Mouse (Mus musculus) liver, postnatal 0 days (tissue): ENCODE data around the gene Derl3. TPM values are rescaled to one million over a fixed set of nuclear protein-coding genes. Genes with fewer than 3 reads are reported as not detected.
"Not testable (repeated sequence)": the region's sequence is repeated elsewhere in the genome, so short reads cannot be mapped to it uniquely, and the experiment has no call there.

Experiments used
- ATAC-seq: fragments of 200-750 bp; cut with Nextera tagmentation; 2 replicates; pipeline ENCODE4 v1.8.0; 2017; ENCODE audit warnings: mild to moderate bottlenecking, moderate library complexity
- DNase-seq: peaks from one replicate; pipeline ENCODE4 v3.0.0-alpha.2; 2016
- H3K27ac ChIP-seq: fragments of 300-500 bp; sonication (generic); 2 replicates; pipeline ENCODE4 v1.5.1; 2014; ENCODE audit warnings: antibody characterized with exemption, moderate library complexity, mild to moderate bottlenecking, low read depth
- H3K27me3 ChIP-seq: fragments of 300-500 bp; sonication (generic); 2 replicates; pipeline ENCODE4 v1.6.1; 2014; ENCODE audit warnings: low read length, control low read depth, mixed read lengths; ENCODE audit not compliant: insufficient read depth
- H3K36me3 ChIP-seq: fragments of 300-500 bp; sonication (generic); replicated peaks from 2 replicates; pipeline ENCODE4 v1.6.1; 2014; ENCODE audit warnings: mild to moderate bottlenecking, control low read depth, low read length, moderate library complexity, mixed read lengths; ENCODE audit not compliant: insufficient read depth
- H3K4me1 ChIP-seq: fragments of 300-500 bp; sonication (generic); 2 replicates; pipeline ENCODE4 v1.6.1; 2014; ENCODE audit warnings: antibody characterized with exemption, mild to moderate bottlenecking, control low read depth; ENCODE audit not compliant: insufficient read depth
- H3K4me2 ChIP-seq: fragments of 300-500 bp; sonication (generic); 2 replicates; pipeline ENCODE4 v1.6.1; 2014; ENCODE audit warnings: low read depth, mild to moderate bottlenecking, low read length, moderate library complexity, mixed read lengths
- H3K4me3 ChIP-seq: fragments of 300-500 bp; sonication (generic); 2 replicates; pipeline ENCODE4 v1.5.1; 2014; ENCODE audit warnings: low read depth, low read length
- H3K9ac ChIP-seq: fragments of 300-500 bp; sonication (generic); replicated peaks from 2 replicates; pipeline ENCODE4 v1.6.1; 2014; ENCODE audit warnings: mild to moderate bottlenecking, moderate library complexity
- H3K9me3 ChIP-seq: fragments of 300-500 bp; sonication (generic); 2 replicates; pipeline ENCODE4 v1.6.1; 2016; ENCODE audit warnings: mild to moderate bottlenecking, control low read depth, low read length, mixed read lengths
- CTCF ChIP-seq: sonication (generic); IDR thresholded peaks from 2 replicates; pipeline ENCODE4 v1.5.1; 2016; ENCODE audit warnings: antibody characterized with exemption, low read depth
- EP300 ChIP-seq: IDR thresholded peaks from 2 replicates; pipeline ENCODE4 v1.6.1; 2016; ENCODE audit warnings: antibody characterized with exemption, low read depth, mild to moderate bottlenecking
- WGBS: fragments of 180-500 bp; shearing (Covaris S2); extraction: QIAGEN DNeasy Blood & Tissue Kit; methylation state at CpG from one replicate; pipeline ENCODE4 v1.1.7; 2014; ENCODE audit not compliant: insufficient replicate concordance; 5-methylcytosine and 5-hydroxymethylcytosine counted together
- polyA plus RNA-seq: library from polyadenylated mRNA; unstranded; fragments of >200 nt; fragmentation: Nextera tagmentation; extraction: Ambion mirVana; gene quantifications from 2 replicates; pipeline ENCODE4 v1.2.1, GENCODE M21; 2015

The Derl3 gene
- polyA plus RNA-seq, 1 experiment from 2014 or later = 0.52 TPM

DNA sequence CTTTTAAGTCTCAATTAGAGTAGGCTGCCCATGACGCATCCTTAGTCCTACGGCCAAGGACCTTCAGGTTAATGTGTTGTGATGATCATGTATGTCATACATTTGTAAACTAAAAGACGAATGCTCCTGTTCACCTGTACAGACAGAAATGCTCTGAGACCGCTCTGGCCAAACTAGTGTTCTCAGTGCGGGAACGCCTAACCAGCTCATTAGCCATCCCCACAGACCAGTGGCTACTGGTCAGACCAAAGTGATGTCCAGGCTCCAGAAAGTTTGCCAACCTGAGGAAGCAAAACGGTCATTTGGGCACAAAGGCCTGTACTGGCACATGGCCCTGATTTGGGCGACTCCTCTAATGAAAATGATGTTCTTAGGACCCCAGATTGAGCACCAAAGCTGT lies 8.5 kb upstream of the Derl3 start:
- peaks cover 4% of the 10 kb centered on the region; the same call in 1 of the 2 replicates for H3K27me3 ChIP-seq
- WGBS = 85% methylated on average over 8 of the region's 8 CpGs
- DNase-seq = no peak
- no peaks in the 10 kb centered on the region for H3K36me3 ChIP-seq
- H3K9me3 ChIP-seq = no peaks in the 10 kb centered on the region
- 0 out of 2 replicates have a peak, but pooled peaks cover 4% of the 10 kb centered on the region for H3K4me1 ChIP-seq
- H3K9ac ChIP-seq = no peak overlapping the region
- no peak overlapping the region for H3K4me3 ChIP-seq
- ATAC-seq = no peak
- TF ChIP-seq CTCF (no peak), EP300 (no peak)
- no peak overlapping the region for H3K27ac ChIP-seq
- no peak overlapping the region for H3K4me2 ChIP-seq

DNA sequence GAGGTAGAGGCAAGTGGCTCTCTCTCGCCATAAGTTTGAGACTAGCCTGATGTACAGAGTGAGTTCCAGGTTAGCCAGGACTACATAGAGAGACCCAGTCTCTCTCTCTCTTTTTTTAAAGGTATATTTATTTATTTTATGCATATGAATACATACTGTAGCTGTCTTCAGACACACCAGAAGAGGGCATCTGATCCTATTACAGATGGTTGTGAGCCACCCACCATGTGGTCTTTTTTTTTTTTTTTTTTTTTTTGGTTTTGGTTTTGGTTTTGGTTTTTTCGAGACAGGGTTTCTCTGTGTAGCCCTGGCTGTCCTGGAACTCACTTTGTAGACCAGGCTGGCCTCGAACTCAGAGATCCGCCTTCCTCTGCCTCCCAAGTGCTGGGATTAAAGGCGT lies 5.7 kb upstream of the Derl3 start:
- not testable (repeated sequence) for H3K4me3 ChIP-seq, H3K9ac ChIP-seq, ATAC-seq, H3K9me3 ChIP-seq, H3K4me2 ChIP-seq, H3K4me1 ChIP-seq, DNase-seq, H3K27me3 ChIP-seq, H3K27ac ChIP-seq, H3K36me3 ChIP-seq
- WGBS = 75% methylated on average over 5 of the region's 5 CpGs

DNA sequence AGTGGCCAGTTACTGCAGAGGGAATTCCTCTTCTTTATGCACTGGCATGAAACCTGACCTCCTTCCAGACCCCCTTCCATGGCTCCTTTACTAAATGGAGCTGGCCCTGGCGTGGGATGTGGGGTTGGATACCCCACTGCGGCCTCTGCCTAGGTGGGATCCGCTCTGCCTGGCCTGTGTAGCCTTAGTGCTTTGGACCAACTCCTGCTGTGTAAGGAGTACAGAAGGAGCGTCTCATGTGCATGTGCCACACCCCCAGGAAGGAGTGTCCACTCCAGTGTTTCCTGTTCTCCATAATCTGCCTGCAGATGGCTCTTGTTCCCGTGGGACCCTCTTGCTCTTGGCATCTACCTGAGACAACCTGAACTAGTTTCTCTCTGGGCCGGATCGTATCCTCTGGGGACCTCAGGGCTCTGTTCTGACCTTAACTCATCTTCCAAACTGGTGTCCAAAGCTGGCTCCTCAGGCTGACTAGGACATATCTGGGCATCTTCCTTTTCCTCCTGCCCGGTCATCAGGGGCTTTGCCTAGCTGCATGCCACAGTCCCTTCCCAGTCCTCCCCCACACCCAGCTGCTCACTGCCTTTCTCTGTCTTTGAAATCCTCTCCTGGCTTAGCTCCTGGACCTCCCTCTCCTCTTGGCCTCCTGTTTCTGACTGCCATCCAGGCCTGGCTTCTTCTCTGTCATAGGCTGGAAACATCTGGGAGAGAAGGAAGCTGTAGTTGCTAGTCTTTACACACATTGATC lies 3.6 kb upstream of the Derl3 start:
- H3K9ac ChIP-seq = no peak overlapping the region
- no peaks in the 10 kb centered on the region for H3K9me3 ChIP-seq
- H3K4me3 ChIP-seq = no peak overlapping the region
- H3K4me1 ChIP-seq = peaks cover 6% of the 10 kb centered on the region
- no peaks in the 10 kb centered on the region; the same call in 1 of the 2 replicates for H3K36me3 ChIP-seq
- TF ChIP-seq EP300 (no peak), CTCF (no peak)
- 62% methylated on average over 8 of the region's 8 CpGs for WGBS
- ATAC-seq = no peak
- H3K4me2 ChIP-seq = no peak overlapping the region
- DNase-seq = no peak
- no peak overlapping the region for H3K27ac ChIP-seq
- H3K27me3 ChIP-seq = no peaks in the 10 kb centered on the region

DNA sequence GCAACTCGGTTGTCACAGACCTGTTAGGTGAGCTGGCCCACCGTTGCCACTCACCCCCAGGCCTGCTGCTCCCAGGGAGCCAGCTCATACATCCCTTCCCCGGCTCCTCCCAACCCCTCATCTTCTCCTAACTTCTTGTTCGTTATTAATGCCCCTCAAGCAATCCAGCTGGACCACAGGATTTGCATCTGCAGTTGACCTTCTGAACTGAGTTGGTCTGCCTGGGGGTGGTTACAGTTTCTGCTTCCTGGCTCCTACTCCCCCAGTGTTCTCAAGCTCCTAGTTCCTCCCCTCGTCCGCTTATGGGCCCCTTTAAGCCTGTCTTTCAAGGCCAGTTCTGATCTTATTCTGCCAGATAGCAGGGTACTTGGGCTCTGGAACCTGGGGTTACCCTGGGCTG lies 1.4 kb downstream of the Derl3 start:
- no peaks in the 10 kb centered on the region for H3K27me3 ChIP-seq
- DNase-seq = no peak
- H3K4me1 ChIP-seq = peaks cover 10% of the 10 kb centered on the region
- no peak overlapping the region for H3K9ac ChIP-seq
- no peak overlapping the region for H3K4me3 ChIP-seq
- no peak for ATAC-seq
- H3K9me3 ChIP-seq = no peaks in the 10 kb centered on the region
- H3K27ac ChIP-seq = no peak overlapping the region
- peaks cover 28% of the 10 kb centered on the region for H3K36me3 ChIP-seq
- no peak overlapping the region for H3K4me2 ChIP-seq
- WGBS = 69% methylated on average over 6 of the region's 6 CpGs
- TF ChIP-seq EP300 (no peak), CTCF (no peak)

DNA sequence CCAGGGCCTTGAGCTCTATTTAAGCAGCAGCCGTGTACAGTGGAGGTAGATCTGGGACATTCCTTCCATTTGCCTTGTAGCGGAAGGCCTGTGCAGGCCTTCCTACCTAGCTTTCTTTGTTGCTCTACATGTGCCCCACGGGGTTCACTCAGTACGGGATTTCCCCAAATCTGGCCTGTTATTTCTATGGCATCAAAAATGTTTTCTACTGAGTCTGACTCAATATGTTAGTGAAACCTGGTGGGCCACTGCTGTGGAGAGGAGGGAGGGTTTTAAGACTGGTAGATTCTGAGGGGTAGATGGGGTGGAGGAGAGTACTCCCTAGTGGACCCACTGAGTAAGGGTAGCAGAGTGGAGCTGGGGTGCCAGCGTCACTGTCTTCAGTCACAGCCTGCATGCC lies 2.5 kb downstream of the Derl3 start:
- no peak overlapping the region for H3K4me3 ChIP-seq
- no peak overlapping the region for H3K27ac ChIP-seq
- peaks cover 33% of the 10 kb centered on the region for H3K36me3 ChIP-seq
- H3K4me1 ChIP-seq = peaks cover 10% of the 10 kb centered on the region
- 90% methylated on average over 5 of the region's 5 CpGs for WGBS
- H3K9ac ChIP-seq = no peak overlapping the region
- ATAC-seq (no peak), DNase-seq (no peak)
- H3K9me3 ChIP-seq = no peaks in the 10 kb centered on the region
- H3K27me3 ChIP-seq = no peaks in the 10 kb centered on the region
- no peak overlapping the region for H3K4me2 ChIP-seq
- TF ChIP-seq CTCF (no peak), EP300 (no peak)

DNA sequence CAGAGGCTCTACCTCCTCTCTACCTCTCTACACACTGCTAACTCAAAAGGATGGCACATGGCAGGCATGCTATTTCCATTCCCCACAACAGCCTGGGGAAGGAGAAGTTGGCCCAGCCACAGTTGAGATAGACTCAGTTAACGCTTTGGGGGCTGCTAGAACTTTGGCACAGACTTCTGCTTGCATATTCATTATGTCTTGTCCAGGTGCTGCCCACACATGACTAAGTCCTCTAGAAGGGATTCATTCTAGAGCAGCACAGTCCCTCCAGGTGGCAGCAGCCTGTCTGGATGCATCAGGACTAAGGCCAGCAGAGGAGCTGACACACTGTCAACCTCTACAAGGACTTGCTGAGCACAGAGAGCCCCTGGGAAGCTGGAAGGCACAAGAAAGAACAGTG lies 3.0 kb downstream of the Derl3 start:
- no peak for TF ChIP-seq EP300
- no peak for TF ChIP-seq CTCF
- 88% methylated on average over 1 of the region's 1 CpGs for WGBS
- no peak overlapping the region for H3K9ac ChIP-seq
- peaks cover 10% of the 10 kb centered on the region for H3K4me1 ChIP-seq
- H3K27me3 ChIP-seq = no peaks in the 10 kb centered on the region
- ATAC-seq = no peak
- H3K36me3 ChIP-seq = peaks cover 33% of the 10 kb centered on the region
- no peaks in the 10 kb centered on the region for H3K9me3 ChIP-seq
- H3K27ac ChIP-seq = no peak overlapping the region
- DNase-seq = no peak
- H3K4me3 ChIP-seq = no peak overlapping the region
- no peak overlapping the region for H3K4me2 ChIP-seq
